In genomic region chr2:64824494-64824893, GRCm38 (mm10) we compare ENCODE assay signal across 11 mouse cellular contexts.
DNase-seq lines count a peak whose midpoint lies in the region; ATAC-seq lines count a peak whose summit lies in the region.
"Had no signal": no experiment of that assay in that cellular context is flagged by ENCODE, and none has a peak within 500 bp of the region (broad histone marks: within the 10 kb centered on the region; RNA-seq: fewer than 3 reads in every experiment).

No protein-coding gene starts in this region.

- no peak overlapping the region for H3K9ac ChIP-seq in hindbrain, embryonic 11.5 days (ENCODE audit: low read depth, low read length)
- H3K9ac ChIP-seq in hindbrain, embryonic 12.5 days = no peak overlapping the region
- H3K9ac ChIP-seq: liver, embryonic 12.5 days had no signal

- H3K4me2 ChIP-seq in hindbrain, embryonic 11.5 days (replicated peaks; ENCODE audit: low read depth, low read length) = no peak overlapping the region
- H3K4me2 ChIP-seq in hindbrain, embryonic 12.5 days (replicated peaks) = no peak overlapping the region
- H3K4me2 ChIP-seq: liver, embryonic 12.5 days had no signal

- no peaks in the 10 kb centered on the region for H3K27me3 ChIP-seq in hindbrain, embryonic 11.5 days (ENCODE audit: control insufficient read depth, insufficient read depth, low read length)
- no peaks in the 10 kb centered on the region; the same call in 1 of the 2 replicates for H3K27me3 ChIP-seq in hindbrain, embryonic 12.5 days
- H3K27me3 ChIP-seq: liver, embryonic 12.5 days had no signal

- no peak for ATAC-seq in hindbrain, embryonic 11.5 days (ENCODE audit: low FRiP score)
- no peak for ATAC-seq in hindbrain, embryonic 12.5 days (ENCODE audit: low FRiP score)
- ATAC-seq: liver, embryonic 12.5 days had no signal

- no peak overlapping the region for H3K27ac ChIP-seq in hindbrain, embryonic 11.5 days (ENCODE audit: low read depth, low read length)
- H3K27ac ChIP-seq in hindbrain, embryonic 12.5 days = no peak overlapping the region
- H3K27ac ChIP-seq: liver, embryonic 12.5 days had no signal

- no peaks in the 10 kb centered on the region for H3K4me1 ChIP-seq in hindbrain, embryonic 11.5 days (replicated peaks; ENCODE audit: control insufficient read depth, insufficient read depth, low read length)
- no peaks in the 10 kb centered on the region for H3K4me1 ChIP-seq in hindbrain, embryonic 12.5 days
- H3K4me1 ChIP-seq: liver, embryonic 12.5 days had no signal

- no peak overlapping the region for H3K4me3 ChIP-seq in hindbrain, embryonic 11.5 days (ENCODE audit: low read depth, low read length)
- no peak overlapping the region for H3K4me3 ChIP-seq in hindbrain, embryonic 12.5 days
- H3K4me3 ChIP-seq: liver, embryonic 12.5 days had no signal

- no peaks in the 10 kb centered on the region for H3K9me3 ChIP-seq in hindbrain, embryonic 11.5 days (ENCODE audit: control insufficient read depth, low read length)
- H3K9me3 ChIP-seq in hindbrain, embryonic 12.5 days (replicated peaks) = no peaks in the 10 kb centered on the region

- intact Hi-C loops in left cerebral cortex, postnatal 4 days (cut with DNase I) = no loop called here

- DNase-seq in hindbrain, embryonic 11.5 days (ENCODE audit: low spot score) = peak; percentile 11
- peak; percentile 16 for DNase-seq in left cerebral cortex, postnatal 4 days
- no peak for DNase-seq in left cerebral cortex, adult 11 months (ENCODE audit: low spot score)
- peak; percentile 71 for DNase-seq in ES-CJ7 (ENCODE audit: low read depth, low spot score)
- peak; percentile 58 for DNase-seq in ZHBTc4 (ENCODE audit: low read depth, low spot score)
- DNase-seq in c-Kit-positive CD71-positive TER-119-positive erythroid progenitor cells, embryonic 14.5 days (ENCODE audit: low spot score) = no peak
- no peak for DNase-seq in gastrocnemius, adult 18-20 months (ENCODE audit: low spot score)
- DNase-seq: cerebellum, adult 8-10 months; right cerebral cortex, postnatal 25 days had no signal

- H3K36me3 ChIP-seq in hindbrain, embryonic 11.5 days (ENCODE audit: control insufficient read depth, insufficient read depth, low read length) = no peaks in the 10 kb centered on the region
- H3K36me3 ChIP-seq in hindbrain, embryonic 12.5 days = no peaks in the 10 kb centered on the region
- H3K36me3 ChIP-seq: liver, embryonic 12.5 days had no signal

- 91% methylated on average over 9 of the region's 9 CpGs for WGBS in hindbrain, embryonic 11.5 days
- WGBS in hindbrain, embryonic 12.5 days = 81% methylated on average over 9 of the region's 9 CpGs

Comparison
In these comparisons a context has a peak if more than half of its experiments do, and no peak if none do; other contexts are left out.
1. DNase-seq: peak in hindbrain, embryonic 11.5 days (single experiment), left cerebral cortex, postnatal 4 days (single experiment), ES-CJ7 (single experiment) and ZHBTc4 (single experiment); none in left cerebral cortex, adult 11 months (single experiment), c-Kit-positive CD71-positive TER-119-positive erythroid progenitor cells, embryonic 14.5 days (single experiment) and gastrocnemius, adult 18-20 months (single experiment).